Mouse (Mus musculus) embryonic fibroblast, embryonic 13.5 days (primary cell): Measurements from ENCODE around the gene Ephb4.

Experiments
- CTCF ChIP-seq: IDR thresholded peaks from 2 replicates; pipeline ENCODE4 v1.5.1; 2011; ENCODE audit warnings: mild to moderate bottlenecking, control low read depth, low read length, moderate library complexity, borderline replicate concordance; ENCODE audit not compliant: insufficient read depth
- POLR2A ChIP-seq: IDR thresholded peaks from 2 replicates; pipeline ENCODE4 v1.6.1; 2011; ENCODE audit warnings: low read depth, mild to moderate bottlenecking, control low read depth, low read length, moderate library complexity

DNA sequence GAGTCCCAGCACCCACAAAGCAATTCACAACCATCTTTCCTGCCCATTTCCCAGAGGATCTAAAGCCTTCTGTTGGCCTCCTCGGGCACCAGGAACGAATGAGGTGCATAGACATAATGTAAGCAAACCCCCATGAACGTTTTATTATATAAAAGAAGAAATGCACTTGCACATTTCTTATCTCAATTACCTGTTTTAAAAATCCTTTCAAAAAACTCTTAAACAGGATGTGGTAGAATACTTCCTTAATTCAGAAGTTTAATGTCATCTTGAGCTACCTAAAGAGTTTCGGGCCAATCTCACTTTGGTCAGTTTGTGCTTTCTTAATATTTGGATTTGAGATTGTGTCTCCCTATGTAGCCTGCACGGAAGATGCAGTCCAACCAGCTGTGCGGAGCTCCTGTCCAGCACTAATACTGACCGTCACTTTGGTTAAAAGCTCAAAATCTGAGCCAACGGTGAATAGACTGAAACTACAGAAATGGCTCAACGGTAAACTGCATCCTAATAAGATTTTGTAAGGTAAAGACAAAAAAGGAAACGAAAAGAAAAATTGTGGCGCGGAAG is 43.4 kb upstream of the Ephb4 start:
- TF ChIP-seq POLR2A (no peak), CTCF (no peak)
